Mouse (Mus musculus): ENCODE data around the gene Polg2. TPM values are rescaled to one million over a fixed set of nuclear protein-coding genes. Genes with fewer than 3 reads are reported as not detected.
"Not testable (repeated sequence)": the region's sequence is repeated elsewhere in the genome, so short reads cannot be mapped to it uniquely, and the experiment has no call there.

The Polg2 gene
- total RNA-seq, 4 experiments from 2014 or later = 2.8 to 4.6 (median 4.0) TPM

DNA sequence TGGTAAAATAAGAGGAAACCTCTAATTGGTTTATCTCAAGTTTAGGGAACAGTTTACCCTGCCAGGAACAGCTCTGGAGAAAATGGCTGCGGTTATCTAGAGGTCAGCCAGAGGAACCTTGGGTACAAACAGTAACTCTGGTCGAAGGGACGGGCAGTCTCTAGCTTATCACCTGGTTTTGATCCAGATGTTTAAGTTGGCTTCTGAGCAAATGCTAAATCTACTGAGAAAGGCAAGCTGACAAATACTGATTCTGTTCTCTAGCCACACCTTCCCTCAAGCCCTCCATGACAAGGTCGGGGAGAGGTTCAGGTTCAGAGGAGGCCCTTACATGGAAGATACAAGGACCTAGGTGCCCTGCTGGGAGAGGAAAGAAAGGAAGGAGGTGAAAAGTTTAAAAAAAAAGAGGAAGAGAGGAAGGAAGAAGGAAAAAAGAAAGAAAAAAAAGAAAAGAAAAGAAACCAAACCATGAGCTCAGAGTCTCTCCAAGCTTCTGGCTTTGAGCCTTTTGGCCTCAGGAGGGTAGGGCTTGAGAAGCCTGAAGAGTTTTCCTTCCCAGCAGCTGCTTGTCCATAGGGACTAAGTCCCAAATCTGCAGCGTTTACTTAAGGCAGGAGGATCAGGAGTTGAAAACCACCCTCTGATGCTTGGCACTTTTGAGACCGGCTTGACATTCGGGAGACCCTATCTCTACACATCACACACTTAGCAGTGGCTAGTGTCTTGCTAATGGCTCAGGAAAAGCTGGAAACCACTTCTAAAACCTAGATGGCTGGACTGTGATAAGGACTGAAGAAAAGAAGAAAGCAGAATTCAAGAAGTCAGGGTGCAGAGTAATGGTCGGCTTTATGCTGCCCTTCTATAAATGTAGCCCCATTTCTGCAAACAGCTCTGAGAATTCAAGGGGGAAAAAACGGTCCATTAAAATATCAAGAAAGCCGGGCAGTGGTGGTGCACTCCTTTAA lies 50.7 kb downstream of the Polg2 start:
- DNase-seq (ENCODE audit: low spot score in 2 of 2) = no peak

DNA sequence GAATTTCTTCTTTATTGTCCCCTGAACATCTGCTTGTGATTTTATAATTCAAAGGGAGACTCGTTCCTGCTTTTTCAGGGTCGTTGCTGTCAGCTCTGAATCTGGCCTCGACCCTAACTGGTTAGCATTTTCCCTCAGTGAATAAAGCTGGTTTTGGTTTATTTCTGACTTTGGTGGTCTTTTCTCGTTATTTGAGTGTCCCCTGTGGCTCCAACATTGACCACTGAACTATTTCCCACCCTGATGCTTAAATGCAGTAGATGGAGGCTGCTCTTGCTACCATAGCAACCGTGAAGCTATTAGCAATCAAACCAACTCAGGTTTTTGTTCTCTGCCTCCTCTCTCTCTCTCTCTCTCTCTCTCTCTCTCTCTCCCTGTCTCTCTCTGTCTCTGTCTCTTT lies 51.4 kb downstream of the Polg2 start:
- no peak for DNase-seq (ENCODE audit: low spot score in 2 of 2)

DNA sequence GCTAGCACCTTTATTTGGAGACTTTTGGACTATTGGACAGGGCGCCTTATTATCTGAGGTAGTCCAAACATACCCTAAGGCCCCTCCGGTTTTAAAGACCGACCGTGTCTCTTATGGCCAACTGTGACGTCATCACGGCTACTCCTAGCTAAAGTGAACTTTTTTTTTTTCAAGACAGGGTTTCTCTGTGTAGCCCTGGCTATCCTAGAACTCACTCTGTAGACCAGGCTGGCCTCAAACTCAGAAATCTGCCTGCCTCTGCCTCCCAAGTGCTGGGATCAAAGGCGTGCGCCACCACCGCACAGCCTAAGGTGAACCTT lies 54.5 kb downstream of the Polg2 start:
- DNase-seq (ENCODE audit: low spot score in 2 of 2) = not testable (repeated sequence)

GRCm38 (mm10) chr11:106724176-106724915 lies 55.0 kb downstream of the Polg2 start:
- DNase-seq (ENCODE audit: low spot score in 2 of 2) = no peak

- DNase-seq (ENCODE audit: low spot score in 2 of 2) = no peak
These were observed 55.7 kb downstream of the Polg2 start for GRCm38 (mm10) chr11:106723611-106724125.

- no peak for DNase-seq (ENCODE audit: low spot score in 2 of 2)
These were observed 56.4 kb downstream of the Polg2 start for GRCm38 (mm10) chr11:106722831-106723361.

DNA sequence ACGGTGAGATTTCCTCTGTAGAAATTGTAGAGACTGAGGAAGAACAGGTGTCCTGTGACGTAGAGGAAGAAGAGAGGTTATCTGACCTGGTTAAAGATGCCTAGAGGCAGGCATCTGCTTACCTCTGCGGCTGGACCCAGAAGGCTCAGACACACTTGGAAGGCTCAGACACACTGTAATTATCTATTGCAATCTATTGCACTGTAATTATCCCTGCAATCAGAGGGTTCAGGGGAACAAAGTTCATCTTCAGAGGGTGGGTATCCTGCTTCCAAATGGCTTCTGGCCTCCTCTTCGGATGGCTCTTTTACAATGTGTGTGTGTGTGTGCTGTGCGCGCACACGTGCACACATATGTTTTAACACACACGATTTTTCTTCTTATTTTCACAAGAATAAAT lies 59.0 kb downstream of the Polg2 start:
- no peak for DNase-seq (ENCODE audit: low spot score in 2 of 2)

Small RNA genes lying within 50 kb of the gene (microRNA-seq; reads per million reads assigned to microRNA genes)
- gene Gm25994 = 0 reads per million in 2 experiments
- 20.5 to 30.7 reads per million in 2 experiments for gene Mir3064

Other genes with a start within 250 kb of the Polg2 start
- gene Tex2, start 166.1 kb downstream of the Polg2 start, total RNA-seq (2022) = 100 to 1,000 TPM; 112 to 137 (median 119) TPM
- 10 to 100 TPM; 17.3 to 20.2 (median 17.7) TPM for gene Pecam1, start 28.9 kb downstream of the Polg2 start, total RNA-seq (2022)
- 1 to 10 TPM in 2 of 4 experiments, under 1 TPM in 1, not detected in 1; 0.26 to 2.7 (median 2.4) TPM for gene Milr1, start 28.3 kb downstream of the Polg2 start, total RNA-seq (2022)
- 100 to 1,000 TPM; 617 to 703 (median 641) TPM for gene Ddx5, start 9.6 kb upstream of the Polg2 start, total RNA-seq (2022)
- 10 to 100 TPM in 3 of 4 experiments, 1 to 10 TPM in 1; 9.8 to 11.4 (median 10.5) TPM for gene Cep95, start 9.7 kb upstream of the Polg2 start, total RNA-seq (2022)
- 10 to 100 TPM; 26.7 to 31.8 (median 29.4) TPM for gene Smurf2, start 141.2 kb upstream of the Polg2 start, total RNA-seq (2022)
- 10 to 100 TPM; 21.1 to 29.7 (median 25.1) TPM for gene Kpna2, start 220.0 kb upstream of the Polg2 start, total RNA-seq (2022)
- 1 to 10 TPM; 2.5 to 4.4 (median 4.0) TPM for gene 1810010H24Rik, start 246.1 kb upstream of the Polg2 start, total RNA-seq (2022)

Measured in left cerebral cortex, adult 8-10 months (tissue).